Mouse (Mus musculus): ENCODE results near the gene Vps51.

- TF ChIP-seq CTCF (IDR thresholded peaks at IDR 0.05; ENCODE audit: low read depth, low read length) (no peak), POLR2A (IDR thresholded peaks at IDR 0.05; ENCODE audit: borderline replicate concordance, low read depth, low read length) (no peak)
Measured at GRCm38 (mm10) chr19:6084478-6085248, 7.6 kb upstream of the Vps51 start, which contains the start of the genes Zfpl1 and Cdca5.
